Mouse (Mus musculus) cerebellum, postnatal 14 days (tissue): ENCODE results near the gene Gm49345.
"Not testable (repeated sequence)": the region's sequence is repeated elsewhere in the genome, so short reads cannot be mapped to it uniquely, and the experiment has no call there.

Source experiments
- DNase-seq, 2 experiments: peaks; one replicate each; pipeline ENCODE4 v3.0.0; 2021; ENCODE audit warnings: mixed read lengths in 2 of 2

The Gm49345 gene

DNA sequence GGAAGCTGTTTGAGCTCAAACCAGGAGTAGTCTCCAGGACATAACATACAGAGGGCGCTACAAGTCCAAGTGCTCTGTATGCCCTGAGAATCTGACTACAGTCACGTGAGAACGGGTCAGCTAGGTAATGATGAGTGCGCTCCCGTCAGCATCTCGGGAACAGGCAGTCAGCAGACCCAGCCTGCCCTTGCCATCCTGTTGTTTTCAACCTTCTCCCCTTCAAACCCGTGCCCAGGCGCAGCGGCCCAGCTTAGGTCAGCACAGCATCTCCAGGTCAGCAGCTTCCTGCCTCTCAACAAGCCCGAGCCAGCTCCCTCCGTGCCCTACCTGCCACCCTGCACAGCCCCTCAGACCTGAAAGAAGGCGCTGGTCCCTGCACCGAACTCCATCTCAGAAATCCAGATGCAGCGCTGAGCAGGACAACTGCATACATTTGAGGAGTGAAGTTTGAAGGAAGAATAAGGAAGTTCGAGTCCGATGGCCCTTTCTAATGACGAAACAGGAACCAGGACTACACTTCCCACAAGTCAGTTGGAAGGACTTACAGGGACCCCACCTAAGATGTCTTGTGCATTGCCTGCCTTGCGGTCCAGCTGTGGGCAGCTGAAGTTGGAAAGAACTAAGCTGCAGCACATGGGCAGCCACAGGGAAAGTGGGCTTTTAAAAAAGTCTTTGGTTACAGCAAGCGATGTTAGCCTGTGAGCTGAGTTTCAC, at the start of gene Gm49345, which contains the start of gene Zfp729a:
TSS of gene Gm49345 (minus strand) at position 476 of the 714 bp plus-strand sequence.
TSS of gene Zfp729a (minus strand) at position 498 of the 714 bp plus-strand sequence.
- peak; percentile 81 to 86 for DNase-seq

DNA sequence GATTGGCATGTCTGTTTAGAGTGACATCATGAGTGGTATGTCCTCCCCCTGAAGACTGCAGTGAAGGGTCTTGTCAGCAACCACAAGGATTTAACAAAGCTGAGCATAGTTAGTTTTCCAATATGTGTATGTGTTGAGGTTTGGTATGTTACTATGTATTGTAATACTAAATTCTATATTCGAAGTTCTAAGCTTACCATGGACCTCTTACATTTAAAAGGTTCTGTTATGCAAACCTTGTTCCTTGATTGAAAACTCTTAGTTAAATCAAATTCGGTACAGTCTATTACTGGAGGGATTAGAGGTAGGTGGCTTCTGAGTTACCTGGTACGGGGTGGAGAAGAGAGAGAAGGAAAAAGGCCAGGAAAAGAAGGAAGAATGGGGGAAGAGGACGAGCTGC, 49.4 kb upstream of the Gm49345 start, which contains the start of gene Zfp738:
TSS of gene Zfp738 (minus strand) at position 101 of the 400 bp plus-strand sequence.
- DNase-seq: no peak

DNA sequence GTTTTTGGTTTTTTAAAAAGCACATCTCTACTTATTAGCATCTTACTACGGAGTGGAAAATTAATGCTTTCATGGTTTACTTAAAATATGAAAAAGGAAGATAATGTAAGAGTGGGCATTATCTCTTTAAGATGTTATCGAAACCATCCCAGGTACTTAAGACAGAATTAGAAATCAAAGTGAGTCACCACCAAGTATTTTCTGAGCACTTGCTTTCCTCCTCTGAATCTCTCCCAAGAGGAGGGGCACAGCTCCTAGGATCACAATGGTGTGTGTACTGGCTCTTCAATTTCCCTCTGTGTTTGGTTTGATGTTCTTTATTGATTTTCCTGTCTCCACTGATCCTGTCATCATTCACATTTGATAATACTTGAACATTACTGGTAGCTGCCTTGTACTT, 46.3 kb upstream of the Gm49345 start:
- DNase-seq: not testable (repeated sequence)

DNA sequence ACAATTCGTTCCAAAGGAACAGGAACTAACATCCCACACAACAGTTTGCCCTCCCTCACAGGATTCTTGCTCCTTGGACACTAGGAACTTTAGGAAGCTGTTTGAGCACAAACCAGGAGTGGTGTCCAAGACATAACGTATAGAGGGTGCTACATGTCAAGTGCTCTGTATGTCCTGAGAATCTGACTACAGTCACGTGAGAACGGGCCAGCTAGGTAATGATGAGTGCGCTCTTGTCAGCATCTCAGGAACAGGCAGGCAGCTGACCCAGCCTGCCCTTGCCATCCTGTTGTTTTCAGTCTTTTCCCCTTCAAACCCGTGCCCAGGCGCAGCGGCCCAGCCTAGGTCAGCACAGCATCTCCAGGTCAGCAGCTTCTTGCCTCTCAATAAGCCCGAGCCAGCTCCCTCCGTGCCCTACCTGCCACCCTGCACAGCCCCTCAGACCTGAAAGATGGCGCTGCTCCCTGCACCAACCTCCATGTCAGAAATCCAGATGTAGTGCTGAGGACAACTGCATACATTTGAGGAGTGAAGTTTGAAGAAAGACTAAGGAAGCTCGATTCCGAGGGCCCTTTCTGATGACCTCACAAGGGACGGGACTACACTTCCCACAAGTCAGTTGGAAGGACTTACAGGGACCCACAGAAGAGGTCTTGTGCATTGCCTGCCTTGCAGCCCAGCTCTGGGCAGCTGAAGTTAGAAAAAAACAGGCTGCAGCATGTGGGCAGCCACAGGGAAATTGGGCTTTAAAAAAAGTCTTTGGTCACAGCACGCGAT, 45.6 kb upstream of the Gm49345 start:
- DNase-seq: peak; percentile 82 to 87

GRCm38 (mm10) chr13:67674902-67675301, 37.3 kb upstream of the Gm49345 start:
- DNase-seq: no peak

DNA sequence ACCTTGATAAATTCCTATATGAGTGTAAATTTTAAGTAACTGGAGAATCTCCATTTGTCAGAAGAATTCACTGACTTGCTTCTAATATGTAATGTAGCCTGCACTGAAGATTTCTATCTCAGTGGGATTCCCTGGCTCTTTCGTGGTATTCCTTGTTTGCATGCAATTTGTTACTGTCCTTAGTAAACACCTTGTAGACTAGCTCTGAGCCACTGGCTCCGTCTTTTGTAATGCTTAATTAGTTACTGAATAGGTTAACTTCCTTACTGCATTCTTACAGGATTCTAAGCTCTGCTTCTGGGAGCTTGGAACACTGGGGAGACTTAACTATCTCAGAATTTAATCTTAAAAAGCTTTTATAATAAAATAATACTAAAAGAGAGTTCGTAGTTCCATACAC, 14.9 kb upstream of the Gm49345 start:
- DNase-seq: no peak

GRCm38 (mm10) chr13:67610108-67610507, 27.5 kb downstream of the Gm49345 start:
- peak in 1 of 2 experiments; percentile 12 for DNase-seq

DNA sequence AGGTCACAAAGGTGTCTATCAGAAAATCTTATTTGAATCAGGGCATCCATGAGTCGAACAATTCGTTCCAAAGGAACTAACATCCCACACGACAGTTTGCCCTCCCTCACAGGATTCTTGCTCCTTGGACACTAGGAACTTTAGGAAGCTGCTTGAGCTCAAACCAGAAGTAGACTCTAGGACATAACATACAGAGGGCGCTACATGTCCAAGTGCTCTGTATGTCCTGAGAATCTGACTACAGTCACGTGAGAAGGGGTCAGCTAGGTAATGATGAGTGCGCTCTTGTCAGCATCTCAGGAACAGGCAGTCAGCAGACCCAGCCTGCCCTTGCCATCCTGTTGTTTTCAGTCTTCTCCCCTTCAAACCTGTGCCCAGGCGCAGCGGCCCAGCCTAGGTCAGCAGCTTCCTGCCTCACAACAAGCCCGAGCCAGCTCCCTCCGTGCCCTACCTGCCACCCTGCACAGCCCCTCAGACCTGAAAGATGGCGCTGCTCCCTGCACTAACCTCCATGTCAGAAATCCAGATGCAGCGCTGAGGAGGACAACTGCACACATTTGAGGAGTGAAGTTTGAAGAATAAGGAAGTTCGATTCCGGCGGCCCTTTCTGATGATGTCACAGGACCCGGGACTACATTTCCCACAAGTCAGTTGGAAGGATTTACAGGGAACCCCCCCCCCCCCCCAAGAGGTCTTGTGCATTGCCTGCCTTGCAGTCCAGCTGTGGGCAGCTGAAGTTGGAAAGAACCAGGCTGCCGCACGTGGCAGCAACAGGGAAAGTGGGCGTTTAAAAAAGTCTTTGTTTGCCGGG, 28.3 kb downstream of the Gm49345 start, which contains the start of gene Zfp729b:
TSS of gene Zfp729b (minus strand) at position 642 of the 811 bp plus-strand sequence.
- peak; percentile 92 to 93 for DNase-seq

DNA sequence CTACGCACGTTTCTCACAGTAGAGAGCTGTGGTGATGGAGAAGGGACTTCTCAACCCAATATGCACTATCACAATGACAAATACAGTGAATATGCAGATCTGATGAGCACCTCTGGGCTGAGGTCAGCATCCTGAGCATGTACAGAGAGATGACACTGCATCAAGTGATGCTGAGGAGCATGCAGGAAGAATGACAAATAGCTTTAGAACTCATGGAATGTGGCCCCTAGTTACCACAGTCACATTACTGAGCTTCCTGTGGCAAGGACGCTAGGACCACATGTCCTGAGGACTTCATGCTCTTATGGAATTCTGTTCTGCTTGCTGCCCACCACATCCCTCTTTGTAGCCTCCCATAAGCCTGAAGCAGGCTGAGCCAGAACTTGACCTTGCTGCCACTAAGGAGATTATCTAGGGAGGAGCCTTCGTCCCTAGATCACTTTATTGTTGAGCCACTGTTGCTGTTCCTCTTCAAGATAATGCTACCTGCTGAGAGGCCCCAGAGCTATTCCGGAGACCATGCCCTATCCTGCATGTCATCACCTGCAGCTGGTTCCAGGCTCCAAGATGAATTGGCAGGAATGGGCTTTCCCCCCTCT, 64.9 kb downstream of the Gm49345 start:
- DNase-seq: no peak

- DNase-seq: no peak
Measured at GRCm38 (mm10) chr13:67553730-67554129, 83.8 kb downstream of the Gm49345 start, which contains the start of gene Zfp748. Zfp748 (minus strand) TSS chr13:67553830.

DNA sequence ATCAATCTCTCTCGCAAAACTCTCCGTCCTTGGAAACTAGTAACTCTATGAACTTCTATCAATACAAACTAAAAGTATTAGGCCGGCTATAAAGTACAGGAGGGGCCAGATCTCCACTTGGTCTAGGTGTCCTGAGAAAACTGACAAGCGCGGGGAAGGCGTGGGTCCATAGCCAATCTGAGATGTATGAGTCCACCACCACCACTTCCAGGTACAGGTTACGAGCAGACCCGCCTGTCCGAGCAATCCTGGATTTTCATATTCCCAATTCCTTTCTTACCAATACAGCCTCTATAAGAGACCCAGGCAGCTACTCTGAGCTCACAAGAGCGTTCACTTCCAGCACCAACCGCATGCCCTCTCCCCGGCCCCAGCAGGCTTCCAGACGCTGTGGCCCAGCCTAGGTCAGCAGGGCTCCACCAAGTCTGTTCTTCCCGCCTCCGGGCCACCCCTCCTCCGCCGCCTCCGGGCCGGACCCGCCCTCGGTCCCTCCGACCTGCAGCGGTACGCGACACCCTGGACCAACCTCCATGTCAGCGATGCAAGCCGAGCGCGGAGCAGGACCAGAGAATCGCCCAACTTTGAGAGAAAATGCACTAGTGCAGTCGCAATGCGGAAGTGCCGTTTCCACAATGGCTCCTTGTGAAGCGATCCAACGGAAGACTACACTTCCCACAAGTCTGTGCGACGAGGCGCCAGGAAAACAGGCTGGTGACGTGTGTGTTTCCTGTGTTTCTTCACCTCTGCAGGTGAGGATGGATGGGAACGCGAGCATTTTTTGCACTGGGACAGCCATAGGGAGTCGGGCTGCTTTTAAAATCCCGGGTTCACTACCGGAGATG, 84.8 kb downstream of the Gm49345 start:
- DNase-seq: peak; percentile 85 to 89

GRCm38 (mm10) chr13:67545941-67546340, 91.6 kb downstream of the Gm49345 start:
- DNase-seq: no peak
